ENCODE assay signal across 21 mouse cellular contexts in the genomic region with DNA sequence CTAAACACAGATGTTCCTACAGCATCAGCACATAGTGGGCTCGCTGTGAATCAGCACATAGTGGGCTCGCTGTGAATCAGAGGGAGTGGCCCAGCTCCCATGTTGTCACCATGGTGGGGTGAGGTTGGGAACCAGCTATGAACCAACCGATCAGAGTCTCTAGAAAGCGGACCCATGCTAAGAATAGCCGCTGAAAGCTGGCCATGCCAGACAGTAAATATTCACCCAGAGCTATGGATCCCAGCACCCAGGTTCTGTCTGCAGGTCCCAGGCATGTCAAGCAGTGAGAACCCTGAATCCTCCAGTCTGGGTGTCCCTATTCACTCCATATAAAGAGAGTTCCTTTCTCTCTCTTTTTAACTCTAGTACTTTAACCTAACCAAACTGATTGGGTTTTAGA. TPM values are rescaled to one million over a fixed set of nuclear protein-coding genes. Genes with fewer than 3 reads are reported as not detected.
DNase-seq lines count a peak whose midpoint lies in the region; ATAC-seq and TF ChIP-seq lines count a peak whose summit lies in the region.
"Had no signal": no experiment of that assay in that cellular context is flagged by ENCODE, and none has a peak within 500 bp of the region (broad histone marks: within the 10 kb centered on the region; RNA-seq: fewer than 3 reads in every experiment).

No protein-coding gene starts in this region.

- no peaks in the 10 kb centered on the region for H3K36me3 ChIP-seq in heart, embryonic 11.5 days (ENCODE audit: control insufficient read depth, insufficient read depth, low read length)
- H3K36me3 ChIP-seq in heart, embryonic 10.5 days: 0 out of 2 replicates have a peak, but pooled peaks cover 3% of the 10 kb centered on the region
- no peaks in the 10 kb centered on the region for H3K36me3 ChIP-seq in heart, adult 2 months (ENCODE audit: control insufficient read depth, insufficient read depth, low read length)
- H3K36me3 ChIP-seq in heart, postnatal 0 days (replicated peaks; ENCODE audit: control insufficient read depth, insufficient read depth, low read length): no peaks in the 10 kb centered on the region

- TF ChIP-seq CTCF in heart, adult 2 months (IDR thresholded peaks at IDR 0.05): no peak
- no peak for TF ChIP-seq CTCF in heart, postnatal 0 days (IDR thresholded peaks at IDR 0.05; ENCODE audit: low read depth)

- TF ChIP-seq EP300 in heart, adult 2 months (IDR thresholded peaks at IDR 0.05; ENCODE audit: insufficient read depth, low read depth, low read length): no peak
- no peak for TF ChIP-seq EP300 in heart, postnatal 0 days (IDR thresholded peaks at IDR 0.05; ENCODE audit: low read depth)

- ATAC-seq in heart, embryonic 11.5 days (replicated peaks; ENCODE audit: insufficient number of reproducible peaks, low FRiP score, low TSS enrichment): no peak
- peak; percentile 57; the same call in 1 of the 2 replicates for ATAC-seq in heart, postnatal 0 days (ENCODE audit: insufficient read depth, low read depth)
- ATAC-seq: activated CD4-positive, CD25-positive, alpha-beta regulatory T cell, adult 4 months; CD4-positive, CD25-positive, alpha-beta regulatory T cell, adult 4 months; Patski had no signal

- no peak for TF ChIP-seq POLR2A in heart, adult 2 months (IDR thresholded peaks at IDR 0.05; ENCODE audit: insufficient read depth, low read depth, low read length)

- no peak overlapping the region for H3K9ac ChIP-seq in heart, embryonic 11.5 days (ENCODE audit: low read depth, low read length)
- no peak overlapping the region for H3K9ac ChIP-seq in heart, adult 2 months (ENCODE audit: low read depth, low read length)
- no peak overlapping the region for H3K9ac ChIP-seq in heart, postnatal 0 days (replicated peaks; ENCODE audit: low read depth, low read length)

- intact Hi-C loops in heart, adult 2 months (cut with DNase I): loop anchor here (5.0 kb wide), 1 partner anchor 38 kb away; no protein-coding TSS in a partner anchor

- H3K27me3 ChIP-seq in heart, embryonic 11.5 days (ENCODE audit: control insufficient read depth, insufficient read depth, low read length): no peaks in the 10 kb centered on the region
- H3K27me3 ChIP-seq in heart, embryonic 10.5 days (ENCODE audit: insufficient read depth, poor library complexity, severe bottlenecking): no peaks in the 10 kb centered on the region
- no peaks in the 10 kb centered on the region for H3K27me3 ChIP-seq in heart, adult 2 months (ENCODE audit: control insufficient read depth, insufficient read depth, low read length)
- H3K27me3 ChIP-seq in heart, postnatal 0 days (ENCODE audit: control insufficient read depth, insufficient read depth, low read length): no peaks in the 10 kb centered on the region
- H3K27me3 ChIP-seq: CH12.LX, Patski had no signal

- H3K4me1 ChIP-seq in heart, embryonic 11.5 days (ENCODE audit: control insufficient read depth, insufficient read depth, low read length): peaks cover 18% of the 10 kb centered on the region
- H3K4me1 ChIP-seq in heart, embryonic 10.5 days: peaks cover 35% of the 10 kb centered on the region
- peaks cover 7% of the 10 kb centered on the region for H3K4me1 ChIP-seq in heart, adult 2 months (ENCODE audit: control insufficient read depth, insufficient read depth, low read length)
- H3K4me1 ChIP-seq in heart, postnatal 0 days (ENCODE audit: control insufficient read depth, insufficient read depth): peaks cover 31% of the 10 kb centered on the region

- H3K4me3 ChIP-seq in heart, embryonic 11.5 days (ENCODE audit: low read depth, low read length): no peak overlapping the region
- H3K4me3 ChIP-seq in heart, embryonic 10.5 days: no peak overlapping the region
- no peak overlapping the region for H3K4me3 ChIP-seq in heart, adult 2 months
- H3K4me3 ChIP-seq in heart, postnatal 0 days (ENCODE audit: low read depth, low read length): no peak overlapping the region

- WGBS in heart, embryonic 11.5 days (ENCODE audit: insufficient replicate concordance): 61% methylated on average over 5 of the region's 5 CpGs
- WGBS in heart, embryonic 10.5 days: 61% methylated on average over 5 of the region's 5 CpGs
- WGBS in heart, adult 2 months: 68% methylated on average over 5 of the region's 5 CpGs
- 47% methylated on average over 5 of the region's 5 CpGs for WGBS in heart, postnatal 0 days

- no peak overlapping the region for H3K27ac ChIP-seq in heart, embryonic 11.5 days (ENCODE audit: low read depth, low read length)
- 0 out of 2 replicates have a peak overlapping the region, but pooled peaks have one; percentile 4 for H3K27ac ChIP-seq in heart, embryonic 10.5 days
- no peak overlapping the region for H3K27ac ChIP-seq in heart, adult 2 months
- 0 out of 2 replicates have a peak overlapping the region, but pooled peaks have one; percentile 3 for H3K27ac ChIP-seq in heart, postnatal 0 days (ENCODE audit: low read depth)

- DNase-seq in heart, adult 11 months: peak; percentile 80
- DNase-seq in heart, embryonic 10.5 days (ENCODE audit: low spot score): no peak
- no peak for DNase-seq in heart, adult 2 months
- DNase-seq in heart, postnatal 0 days (ENCODE audit: low spot score): no peak
- DNase-seq in heart, adult 18-20 months: no peak
- DNase-seq: adrenal gland, adult 2 months; adrenal gland, adult 8-10 months; adrenal gland, postnatal 10 days; adrenal gland, postnatal 14 days; adrenal gland, postnatal 25 days; adrenal gland, postnatal 36 days; B cell, adult 2 months; cerebellum, adult 11 months; cerebellum, adult 11-12 months; cerebellum, adult 18-20 months had no signal

- H3K79me2 ChIP-seq in heart, adult 2 months (replicated peaks; ENCODE audit: control insufficient read depth, insufficient read depth, low read length): no peaks in the 10 kb centered on the region

- no peaks in the 10 kb centered on the region for H3K9me3 ChIP-seq in heart, embryonic 11.5 days (replicated peaks; ENCODE audit: control insufficient read depth, low read length)
- no peaks in the 10 kb centered on the region for H3K9me3 ChIP-seq in heart, embryonic 10.5 days
- no peaks in the 10 kb centered on the region for H3K9me3 ChIP-seq in heart, postnatal 0 days (replicated peaks; ENCODE audit: control insufficient read depth, low read length)
- H3K9me3 ChIP-seq: G1E had no signal

- no peak overlapping the region for H3K4me2 ChIP-seq in heart, embryonic 11.5 days
- H3K4me2 ChIP-seq in heart, postnatal 0 days (ENCODE audit: low read depth, low read length): no peak overlapping the region

RNA-seq across cellular contexts. Expression of gene Kidins220, which starts 49.4 kb away (rescaled TPM):
- 45.5 and 46.4 TPM in 2 replicates for polyA plus RNA-seq in heart, embryonic 11.5 days (2014; fragmentation: Nextera tagmentation; extraction: Ambion mirVana)
- polyA plus RNA-seq in heart, embryonic 10.5 days (2016; fragmentation: Nextera tagmentation; extraction: Ambion mirVana): 31.7 and 33.0 TPM in 2 replicates
- total RNA-seq in heart, adult 2 months (2021): 10 to 100 TPM; 68.4 TPM
- 41.6 and 52.9 TPM in 2 replicates for polyA plus RNA-seq in heart, adult 2 months (2012; rRNA removed)
- total RNA-seq in heart, postnatal 0 days (2014; rRNA removed; ENCODE audit: low replicate concordance): 61.3 and 64.3 TPM in 2 replicates
- 18.8 and 24.6 TPM in 2 replicates for polyA plus RNA-seq in heart, postnatal 0 days (2015; fragmentation: Nextera tagmentation; extraction: Ambion mirVana)
- total RNA-seq in heart, adult 18-20 months (2021): 10 to 100 TPM; 63.4 to 67.4 TPM

Comparison
In these comparisons a context has a peak if more than half of its experiments do, and no peak if none do; other contexts are left out.
1. H3K27ac ChIP-seq: peak in heart, embryonic 10.5 days (single experiment) and heart, postnatal 0 days (single experiment); none in heart, embryonic 11.5 days (single experiment) and heart, adult 2 months (single experiment).